Mouse (Mus musculus) limb, embryonic 15.5 days (tissue): ENCODE measurements at regions not wholly inside any gene's neighbourhood (a gene's known extent, or its start where the extent isn't known, plus 50 kb on each side); places are given as distances from the start of the nearest gene placed in this dataset. TPM values are rescaled to one million over a fixed set of nuclear protein-coding genes. Genes with fewer than 3 reads are reported as not detected.

ENCODE experiments used
- microRNA-seq: library from miRNA; unstranded; fragments of <30 nt; microRNA quantifications from one replicate; pipeline ENCODE4, GENCODE M21; 2016

Small RNA genes in the stretch of these regions (microRNA-seq; reads per million reads assigned to microRNA genes)
- gene Gm25779: not detected
